Mouse (Mus musculus): Measurements from ENCODE around the gene Zfp873. TPM values are rescaled to one million over a fixed set of nuclear protein-coding genes. Genes with fewer than 3 reads are reported as not detected.
"Not testable (repeated sequence)": the region's sequence is repeated elsewhere in the genome, so short reads cannot be mapped to it uniquely, and the experiment has no call there.

The Zfp873 gene
- 3.6 and 4.6 TPM in 2 replicates for polyA plus RNA-seq (2012; ENCODE audit: insufficient read depth, insufficient read length, missing spikeins)

DNA sequence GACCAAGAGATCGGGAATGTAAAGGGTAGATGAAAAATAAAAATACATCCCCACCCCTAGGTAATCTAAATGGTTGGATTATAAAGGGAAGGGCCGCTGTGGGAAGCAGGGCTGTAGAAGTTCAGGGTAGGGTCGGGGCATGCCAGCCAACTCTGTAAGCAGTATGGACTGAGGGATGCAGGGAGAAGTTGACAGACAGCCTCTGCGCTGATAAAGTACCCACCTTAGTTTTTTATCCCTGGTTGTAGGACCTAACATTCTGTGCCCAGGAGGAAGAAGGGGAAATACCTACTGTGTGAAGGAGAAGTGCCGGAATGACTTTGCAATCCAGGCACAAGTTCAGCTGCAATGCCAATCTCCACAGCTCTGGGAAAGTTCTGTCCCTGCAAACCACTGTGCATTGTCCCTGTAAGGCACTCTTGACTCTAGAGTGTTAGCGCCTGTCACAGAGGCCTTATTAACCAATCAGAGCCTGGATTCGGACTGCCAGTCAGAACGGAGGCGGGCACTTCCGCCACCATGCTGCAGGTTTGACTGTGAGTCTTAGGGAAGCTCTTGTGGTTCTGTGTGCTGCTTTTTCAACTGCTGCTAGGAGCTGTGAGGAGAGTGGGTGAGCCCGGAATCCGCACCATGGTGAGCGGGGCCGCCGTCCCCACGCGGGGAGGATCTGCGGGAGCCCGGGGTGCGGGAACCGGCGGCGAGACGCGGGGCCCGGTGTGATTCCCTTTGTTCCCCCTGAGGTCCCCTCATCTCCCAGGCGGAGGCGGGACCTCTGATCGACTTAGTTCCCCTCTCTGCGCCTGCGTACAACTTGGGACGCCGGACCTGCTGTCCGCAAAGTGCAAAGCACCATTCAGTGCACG, at the start of gene Zfp873:
TSS of gene Zfp873 (plus strand) at position 527 of the 863 bp plus-strand sequence.
- Histone ChIP-seq H3K27ac (ENCODE audit: insufficient read depth, low read depth, low read length) (peak within 1 kb of the TSS; percentile 80), H3K4me1 (ENCODE audit: control insufficient read depth, insufficient read depth, low read length) (no peaks in the 10 kb centered on the region), H3K4me3 (ENCODE audit: insufficient read depth, low read length) (peak within 1 kb of the TSS; percentile 76)
- TF ChIP-seq POLR2A (IDR thresholded peaks at IDR 0.05; ENCODE audit: borderline replicate concordance, low read depth, low read length) (no peak), CTCF (IDR thresholded peaks at IDR 0.05; ENCODE audit: low read depth, low read length) (no peak)

DNA sequence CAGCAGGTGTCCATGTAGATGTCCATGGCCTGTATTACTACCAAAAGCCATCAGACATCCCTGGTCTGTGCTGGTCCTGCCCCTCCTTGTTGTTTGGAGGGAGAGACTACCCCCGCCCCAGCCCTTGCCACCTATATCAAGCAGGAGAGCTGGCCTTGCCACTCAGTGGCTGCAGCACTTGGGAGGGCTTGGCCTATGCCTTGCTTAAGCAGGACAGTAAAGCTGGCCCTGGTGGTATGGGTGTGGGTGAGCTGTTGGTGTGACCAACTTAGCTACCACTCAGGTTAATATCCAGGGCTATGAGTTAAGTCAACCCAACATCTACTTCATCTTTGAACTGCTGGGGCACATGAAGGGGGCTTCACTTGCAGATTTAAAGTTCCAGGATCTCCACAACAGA, 44.7 kb upstream of the Zfp873 start:
- not testable (repeated sequence) for H3K4me3 ChIP-seq (ENCODE audit: insufficient read depth, low read length)

DNA sequence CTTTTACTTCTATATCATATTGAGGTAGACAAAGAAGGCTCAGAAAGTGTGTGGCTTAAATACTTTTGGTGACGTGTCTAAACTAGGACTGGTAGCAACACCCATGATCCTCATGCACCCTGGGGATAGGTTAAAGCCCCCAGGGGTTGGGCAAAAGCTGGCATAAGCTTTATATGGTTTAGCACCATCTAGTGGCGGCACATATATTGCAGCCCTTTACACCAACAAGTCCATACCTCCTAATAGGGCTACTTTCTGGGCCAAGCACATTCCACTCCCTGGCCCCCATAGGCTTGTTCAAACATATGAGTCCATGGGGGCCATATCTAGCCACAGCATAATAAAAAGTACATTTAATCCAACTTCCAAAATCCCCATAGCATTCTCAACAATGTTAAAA, 43.1 kb upstream of the Zfp873 start:
- H3K27ac ChIP-seq (ENCODE audit: insufficient read depth, low read depth, low read length); H3K4me3 ChIP-seq (ENCODE audit: insufficient read depth, low read length); H3K4me1 ChIP-seq (ENCODE audit: control insufficient read depth, insufficient read depth, low read length): not testable (repeated sequence)

More for the DNA sequence above, 44.7 kb upstream of the Zfp873 start:
- H3K4me1 ChIP-seq (ENCODE audit: control insufficient read depth, insufficient read depth, low read length); H3K27ac ChIP-seq (ENCODE audit: insufficient read depth, low read depth, low read length): not testable (repeated sequence)

DNA sequence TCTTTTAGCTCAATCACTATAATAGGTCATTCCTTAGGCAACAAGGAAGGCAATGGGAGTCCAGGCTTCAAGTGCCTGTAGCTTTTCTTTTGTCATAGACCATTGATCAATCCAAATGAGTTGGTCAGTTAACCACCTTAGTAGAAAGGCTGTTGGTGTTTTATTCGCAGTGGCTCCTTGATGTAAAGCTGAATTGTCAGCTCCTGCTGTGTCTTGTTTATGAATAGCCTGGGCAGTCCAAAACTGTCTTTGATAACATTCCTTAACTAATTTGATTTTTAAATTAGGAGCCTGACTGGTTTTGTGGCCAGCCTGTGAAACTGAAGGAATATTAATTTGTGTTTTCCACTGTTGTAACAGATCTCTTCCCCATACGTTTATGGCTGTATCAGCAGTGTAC, 5.7 kb upstream of the Zfp873 start:
- H3K4me3 ChIP-seq (ENCODE audit: insufficient read depth, low read length), result no peak overlapping the region
- TF ChIP-seq CTCF (IDR thresholded peaks at IDR 0.05; ENCODE audit: low read depth, low read length) (no peak), POLR2A (IDR thresholded peaks at IDR 0.05; ENCODE audit: borderline replicate concordance, low read depth, low read length) (no peak)
- H3K4me1 ChIP-seq (ENCODE audit: control insufficient read depth, insufficient read depth, low read length), result no peaks in the 10 kb centered on the region
- H3K27ac ChIP-seq (ENCODE audit: insufficient read depth, low read depth, low read length), result no peak overlapping the region

DNA sequence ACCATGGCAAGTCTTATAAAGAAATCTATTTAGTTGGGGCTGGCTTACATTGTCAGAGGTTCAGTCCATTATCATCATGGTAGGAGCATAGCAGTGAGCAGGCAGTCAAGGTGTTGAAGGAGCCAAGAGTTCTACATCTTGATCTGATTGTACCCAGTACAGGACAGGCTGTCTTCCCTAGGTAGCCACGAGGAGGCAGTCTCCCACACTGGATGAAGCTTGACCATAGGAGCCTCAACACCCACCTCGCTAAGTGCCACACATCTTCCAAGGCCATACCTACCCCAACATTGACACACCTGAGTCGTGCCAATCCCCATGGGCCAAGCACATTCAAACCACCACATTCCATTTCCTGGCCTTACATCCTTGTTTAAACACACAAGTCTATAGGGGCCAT, 1.3 kb upstream of the Zfp873 start:
- H3K4me3 ChIP-seq (ENCODE audit: insufficient read depth, low read length), result no peak overlapping the region
- H3K4me1 ChIP-seq (ENCODE audit: control insufficient read depth, insufficient read depth, low read length), result no peaks in the 10 kb centered on the region
- TF ChIP-seq CTCF (IDR thresholded peaks at IDR 0.05; ENCODE audit: low read depth, low read length), result no peak
- TF ChIP-seq POLR2A (IDR thresholded peaks at IDR 0.05; ENCODE audit: borderline replicate concordance, low read depth, low read length), result no peak

DNA sequence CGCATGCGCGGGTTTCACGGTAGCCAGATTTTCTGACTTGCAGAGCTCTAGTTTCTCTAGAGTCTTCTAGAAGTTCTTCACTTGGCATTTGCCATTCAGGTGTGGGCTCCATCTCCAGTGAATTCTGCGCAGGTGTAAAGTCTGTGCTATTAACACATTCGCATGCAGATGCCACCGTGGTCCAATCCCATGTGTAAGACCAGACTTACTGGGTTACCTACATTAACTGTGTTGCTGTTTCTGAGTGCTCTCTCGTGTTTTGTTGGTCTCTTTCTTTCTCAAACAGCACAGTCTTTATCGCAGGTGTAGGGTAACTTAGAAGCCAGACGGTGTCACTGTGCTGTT, 509 bp downstream of the Zfp873 start:
- not testable (repeated sequence) for H3K4me1 ChIP-seq (ENCODE audit: control insufficient read depth, insufficient read depth, low read length); H3K27ac ChIP-seq (ENCODE audit: insufficient read depth, low read depth, low read length)
- H3K4me3 ChIP-seq (ENCODE audit: insufficient read depth, low read length), result peak overlapping the region; percentile 76

More for the DNA sequence above, 1.3 kb upstream of the Zfp873 start:
- no peak overlapping the region for H3K27ac ChIP-seq (ENCODE audit: insufficient read depth, low read depth, low read length)

DNA sequence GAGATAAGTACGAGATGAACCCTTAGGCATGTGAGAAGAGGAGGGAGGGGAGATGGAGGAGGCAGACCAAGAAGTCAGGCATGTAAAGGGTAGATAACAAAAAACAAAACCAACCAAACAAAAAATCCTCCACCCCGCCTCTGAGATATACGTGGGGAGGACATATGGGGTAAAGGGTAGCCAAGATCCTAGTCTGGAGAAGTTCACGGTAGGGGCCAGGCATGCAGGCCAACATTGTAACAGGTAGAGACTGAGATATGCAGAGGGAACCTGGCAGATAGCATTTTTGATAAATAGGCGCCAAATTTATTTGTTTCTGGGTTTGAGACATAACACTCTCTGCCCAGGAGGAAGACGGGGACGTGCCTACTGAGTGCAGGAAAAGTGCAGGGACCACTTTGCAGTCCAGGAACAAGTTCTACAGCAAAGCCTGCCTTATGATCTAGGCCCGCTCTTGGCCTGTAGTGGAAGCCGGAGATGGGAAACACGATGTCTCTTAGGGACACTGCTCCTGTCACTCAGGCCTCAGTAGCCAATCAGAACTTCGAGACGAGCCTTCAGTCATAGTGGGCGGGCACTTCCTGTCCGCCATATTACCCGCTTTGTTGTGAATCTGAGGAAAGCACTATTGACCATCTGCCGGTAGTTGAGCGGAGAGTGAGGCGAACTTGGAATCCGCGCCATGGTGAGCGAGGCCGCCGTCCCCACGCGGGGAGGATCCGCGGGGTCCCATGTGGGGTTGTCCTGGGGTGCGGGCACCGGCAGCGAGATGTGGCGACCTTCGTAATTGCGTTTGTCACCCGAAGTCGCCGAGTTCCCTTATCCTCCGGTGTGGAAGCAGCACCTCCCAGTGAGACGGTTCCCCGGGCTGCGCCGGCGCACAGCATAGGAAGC, 35.1 kb downstream of the Zfp873 start, which contains the start of gene BC024063:
TSS of gene BC024063 (plus strand) at position 626 of the 894 bp plus-strand sequence.
- H3K4me1 ChIP-seq (ENCODE audit: control insufficient read depth, insufficient read depth, low read length); H3K27ac ChIP-seq (ENCODE audit: insufficient read depth, low read depth, low read length); H3K4me3 ChIP-seq (ENCODE audit: insufficient read depth, low read length): not testable (repeated sequence)

DNA sequence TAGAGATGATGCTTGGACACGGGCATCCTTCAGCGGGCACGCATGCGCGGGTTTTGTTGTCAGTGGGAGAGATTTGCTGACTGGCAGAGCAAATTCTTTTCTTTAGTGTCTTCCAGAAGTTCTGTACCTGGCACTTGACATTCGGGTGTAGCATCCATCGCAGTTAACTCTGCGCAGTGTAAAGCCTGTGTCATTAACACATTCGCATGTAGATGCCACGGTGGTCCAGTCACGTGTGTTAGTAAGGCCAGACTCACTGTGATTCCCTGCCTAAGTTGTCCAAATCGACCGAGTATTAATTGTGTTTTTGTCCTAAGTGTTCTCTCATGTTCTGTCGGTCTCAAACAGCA, 35.7 kb downstream of the Zfp873 start:
- not testable (repeated sequence) for H3K27ac ChIP-seq (ENCODE audit: insufficient read depth, low read depth, low read length); H3K4me3 ChIP-seq (ENCODE audit: insufficient read depth, low read length); H3K4me1 ChIP-seq (ENCODE audit: control insufficient read depth, insufficient read depth, low read length)

Other genes starting within 250 kb of the Zfp873 start
- gene Gm4767, start 235.9 kb upstream of the Zfp873 start, polyA plus RNA-seq (2012; ENCODE audit: insufficient read depth, insufficient read length, missing spikeins), result 1.5 and 2.1 TPM in 2 replicates
- 0.52 TPM in 1 of 2 replicates, not detected in the other for gene Gm32687, start 184.2 kb upstream of the Zfp873 start, polyA plus RNA-seq (2012; ENCODE audit: insufficient read depth, insufficient read length, missing spikeins)
- gene Zfp781, start 117.6 kb upstream of the Zfp873 start, polyA plus RNA-seq (2012; ENCODE audit: insufficient read depth, insufficient read length, missing spikeins), result 0.85 TPM in 1 of 2 replicates, not detected in the other
- gene BC024063, start 35.2 kb downstream of the Zfp873 start, polyA plus RNA-seq (2012; ENCODE audit: insufficient read depth, insufficient read length, missing spikeins), result 0.95 TPM in 1 of 2 replicates, not detected in the other
- 1.5 and 1.9 TPM in 2 replicates for gene AU041133, start 79.9 kb downstream of the Zfp873 start, polyA plus RNA-seq (2012; ENCODE audit: insufficient read depth, insufficient read length, missing spikeins)
- gene Zfp938, start 193.2 kb downstream of the Zfp873 start, polyA plus RNA-seq (2012; ENCODE audit: insufficient read depth, insufficient read length, missing spikeins), result 4.5 and 4.9 TPM in 2 replicates

Data from bone marrow macrophage, adult 2 months (primary cell).